Comparison of ENCODE assay signal across 27 mouse cellular contexts in the genomic region with DNA sequence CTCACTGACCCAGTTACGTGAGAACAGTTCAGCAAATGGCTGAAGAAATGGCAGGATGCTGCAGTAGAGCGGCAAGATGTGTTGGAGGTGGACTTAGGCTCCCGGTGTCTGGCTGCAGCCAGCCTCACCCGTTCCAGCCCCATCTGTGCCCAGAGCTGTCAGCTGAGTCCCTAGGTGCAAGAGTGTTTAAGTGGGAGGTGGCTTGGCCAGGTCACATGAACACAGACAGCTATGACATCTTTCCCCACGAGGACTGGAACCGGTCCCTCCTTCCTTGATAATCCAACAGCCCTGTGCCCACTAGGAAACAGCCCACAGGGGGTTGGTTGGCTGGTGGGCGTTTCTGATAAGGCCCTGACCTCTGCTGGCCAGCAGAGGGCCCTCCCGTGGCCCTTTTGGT. TPM values are rescaled to one million over a fixed set of nuclear protein-coding genes. Genes with fewer than 3 reads are reported as not detected.
DNase-seq lines count a peak whose midpoint lies in the region; ATAC-seq and TF ChIP-seq lines count a peak whose summit lies in the region.
"Had no signal": no experiment of that assay in that cellular context is flagged by ENCODE, and none has a peak within 500 bp of the region (broad histone marks: within the 10 kb centered on the region; RNA-seq: fewer than 3 reads in every experiment).

No protein-coding gene starts in this region.

- H3K4me3 ChIP-seq in forebrain, postnatal 0 days (ENCODE audit: low read depth, low read length) = no peak overlapping the region
- no peak overlapping the region for H3K4me3 ChIP-seq in forebrain, embryonic 16.5 days (replicated peaks; ENCODE audit: low read length)
- H3K4me3 ChIP-seq in kidney, postnatal 0 days (replicated peaks; ENCODE audit: low read depth, low read length) = no peak overlapping the region
- no peak overlapping the region for H3K4me3 ChIP-seq in ES-Bruce4 (ENCODE audit: low read depth, low read length)
- no peak overlapping the region for H3K4me3 ChIP-seq in embryonic facial prominence, embryonic 15.5 days (replicated peaks)
- H3K4me3 ChIP-seq: embryonic facial prominence, embryonic 13.5 days; forebrain, embryonic 13.5 days; heart, embryonic 12.5 days; hindbrain, embryonic 12.5 days; limb, embryonic 10.5 days; midbrain, embryonic 13.5 days; myocyte; neural tube, embryonic 13.5 days had no signal

- no peak overlapping the region for H3K4me2 ChIP-seq in forebrain, postnatal 0 days (ENCODE audit: low read depth)
- H3K4me2 ChIP-seq in forebrain, embryonic 16.5 days (ENCODE audit: low read length) = no peak overlapping the region
- no peak overlapping the region for H3K4me2 ChIP-seq in kidney, postnatal 0 days (ENCODE audit: low read length)
- no peak overlapping the region for H3K4me2 ChIP-seq in embryonic facial prominence, embryonic 15.5 days (replicated peaks)
- H3K4me2 ChIP-seq: embryonic facial prominence, embryonic 13.5 days; forebrain, embryonic 13.5 days; heart, embryonic 12.5 days; hindbrain, embryonic 12.5 days; midbrain, embryonic 13.5 days; neural tube, embryonic 13.5 days had no signal

- 0 out of 2 replicates have a peak, but pooled peaks have one; percentile 9 for TF ChIP-seq CTCF in forebrain, postnatal 0 days (IDR thresholded peaks at IDR 0.05; ENCODE audit: low read depth)
- TF ChIP-seq CTCF in kidney, postnatal 0 days (IDR thresholded peaks at IDR 0.05; ENCODE audit: low read depth) = no peak; the same call in 1 of the 2 replicates
- peak; percentile 44 for TF ChIP-seq CTCF in ES-Bruce4 (IDR thresholded peaks at IDR 0.05; ENCODE audit: low read depth, low read length)

- H3K27ac ChIP-seq in forebrain, postnatal 0 days (ENCODE audit: low read depth, low read length) = no peak overlapping the region
- H3K27ac ChIP-seq in forebrain, embryonic 16.5 days (ENCODE audit: low read length) = no peak overlapping the region
- no peak overlapping the region for H3K27ac ChIP-seq in kidney, postnatal 0 days
- no peak overlapping the region for H3K27ac ChIP-seq in ES-Bruce4 (ENCODE audit: insufficient read depth, low read length)
- no peak overlapping the region for H3K27ac ChIP-seq in embryonic facial prominence, embryonic 15.5 days (replicated peaks)
- H3K27ac ChIP-seq: embryonic facial prominence, embryonic 13.5 days; forebrain, embryonic 13.5 days; hindbrain, embryonic 12.5 days; midbrain, embryonic 13.5 days; neural tube, embryonic 13.5 days had no signal

- H3K27me3 ChIP-seq in forebrain, postnatal 0 days (ENCODE audit: insufficient read depth, low read length) = no peaks in the 10 kb centered on the region
- H3K27me3 ChIP-seq in forebrain, embryonic 16.5 days (replicated peaks; ENCODE audit: control insufficient read depth, insufficient read depth, low read length) = no peaks in the 10 kb centered on the region
- H3K27me3 ChIP-seq in kidney, postnatal 0 days (ENCODE audit: insufficient read depth, low read length) = no peaks in the 10 kb centered on the region
- no peaks in the 10 kb centered on the region for H3K27me3 ChIP-seq in ES-Bruce4 (ENCODE audit: control insufficient read depth, insufficient read depth, low read length, poor library complexity, severe bottlenecking)
- 0 out of 2 replicates have a peak, but pooled peaks cover 2% of the 10 kb centered on the region for H3K27me3 ChIP-seq in embryonic facial prominence, embryonic 15.5 days
- H3K27me3 ChIP-seq: embryonic facial prominence, embryonic 13.5 days; hindbrain, embryonic 12.5 days; midbrain, embryonic 13.5 days; neural tube, embryonic 13.5 days had no signal

- TF ChIP-seq POLR2A in ES-Bruce4 (IDR thresholded peaks at IDR 0.05; ENCODE audit: insufficient read depth, low read length) = no peak

- no peak overlapping the region for H3K9ac ChIP-seq in forebrain, postnatal 0 days
- no peak overlapping the region for H3K9ac ChIP-seq in forebrain, embryonic 16.5 days (replicated peaks; ENCODE audit: low read depth, low read length)
- no peak overlapping the region for H3K9ac ChIP-seq in kidney, postnatal 0 days (ENCODE audit: low read depth, low read length)
- no peak overlapping the region for H3K9ac ChIP-seq in ES-Bruce4 (ENCODE audit: low read depth, poor library complexity, severe bottlenecking)
- no peak overlapping the region for H3K9ac ChIP-seq in embryonic facial prominence, embryonic 15.5 days
- H3K9ac ChIP-seq: embryonic facial prominence, embryonic 13.5 days; forebrain, embryonic 13.5 days; heart, embryonic 12.5 days; hindbrain, embryonic 12.5 days; midbrain, embryonic 13.5 days; neural tube, embryonic 13.5 days had no signal

- no peaks in the 10 kb centered on the region for H3K9me3 ChIP-seq in forebrain, postnatal 0 days (ENCODE audit: low read length)
- no peaks in the 10 kb centered on the region for H3K9me3 ChIP-seq in forebrain, embryonic 16.5 days (ENCODE audit: control insufficient read depth, low read length)
- no peaks in the 10 kb centered on the region for H3K9me3 ChIP-seq in kidney, postnatal 0 days (replicated peaks; ENCODE audit: low read length)
- no peaks in the 10 kb centered on the region for H3K9me3 ChIP-seq in ES-Bruce4 (replicated peaks; ENCODE audit: control insufficient read depth, insufficient read depth, low read length, poor library complexity, severe bottlenecking)
- H3K9me3 ChIP-seq in embryonic facial prominence, embryonic 15.5 days (replicated peaks) = no peaks in the 10 kb centered on the region
- H3K9me3 ChIP-seq: embryonic facial prominence, embryonic 13.5 days; forebrain, embryonic 13.5 days; hindbrain, embryonic 12.5 days; limb, embryonic 10.5 days; midbrain, embryonic 13.5 days; neural tube, embryonic 13.5 days had no signal

- WGBS in forebrain, postnatal 0 days = 65% methylated on average over 8 of the region's 8 CpGs
- WGBS in forebrain, embryonic 16.5 days = 60% methylated on average over 8 of the region's 8 CpGs
- WGBS in kidney, postnatal 0 days = 40% methylated on average over 8 of the region's 8 CpGs
- WGBS in embryonic facial prominence, embryonic 15.5 days = 53% methylated on average over 8 of the region's 8 CpGs

- H3K4me1 ChIP-seq in forebrain, postnatal 0 days (ENCODE audit: insufficient read depth) = no peaks in the 10 kb centered on the region
- no peaks in the 10 kb centered on the region for H3K4me1 ChIP-seq in forebrain, embryonic 16.5 days (replicated peaks; ENCODE audit: control insufficient read depth, insufficient read depth, low read length)
- H3K4me1 ChIP-seq in kidney, postnatal 0 days (replicated peaks; ENCODE audit: insufficient read depth, low read length) = no peaks in the 10 kb centered on the region
- H3K4me1 ChIP-seq in ES-Bruce4 (ENCODE audit: control insufficient read depth, insufficient read depth, low read length) = peaks cover 6% of the 10 kb centered on the region
- no peaks in the 10 kb centered on the region for H3K4me1 ChIP-seq in embryonic facial prominence, embryonic 15.5 days
- H3K4me1 ChIP-seq: embryonic facial prominence, embryonic 13.5 days; forebrain, embryonic 13.5 days; heart, embryonic 12.5 days; neural tube, embryonic 13.5 days had no signal

- ATAC-seq in forebrain, postnatal 0 days = no peak
- ATAC-seq in forebrain, embryonic 16.5 days = no peak
- peak; percentile 72 for ATAC-seq in kidney, postnatal 0 days (replicated peaks; ENCODE audit: low FRiP score, low read depth)
- 0 out of 2 replicates have a peak, but pooled peaks have one; percentile 62 for ATAC-seq in embryonic facial prominence, embryonic 15.5 days (ENCODE audit: insufficient number of reproducible peaks, low FRiP score, low TSS enrichment, low read depth)
- ATAC-seq: forebrain, embryonic 13.5 days; midbrain, embryonic 13.5 days had no signal

- no peaks in the 10 kb centered on the region for H3K36me3 ChIP-seq in forebrain, postnatal 0 days (ENCODE audit: insufficient read depth)
- no peaks in the 10 kb centered on the region for H3K36me3 ChIP-seq in forebrain, embryonic 16.5 days (ENCODE audit: control insufficient read depth, insufficient read depth)
- H3K36me3 ChIP-seq in kidney, postnatal 0 days (ENCODE audit: insufficient read depth, low read length) = no peaks in the 10 kb centered on the region
- no peaks in the 10 kb centered on the region for H3K36me3 ChIP-seq in ES-Bruce4 (ENCODE audit: control insufficient read depth, insufficient read depth, low read length, poor library complexity, severe bottlenecking)
- H3K36me3 ChIP-seq in embryonic facial prominence, embryonic 15.5 days = no peaks in the 10 kb centered on the region
- H3K36me3 ChIP-seq: embryonic facial prominence, embryonic 13.5 days; heart, embryonic 12.5 days; hindbrain, embryonic 12.5 days; limb, embryonic 10.5 days; midbrain, embryonic 13.5 days; neural tube, embryonic 13.5 days had no signal

- no peak for TF ChIP-seq EP300 in ES-Bruce4 (IDR thresholded peaks at IDR 0.05; ENCODE audit: insufficient read depth, low read depth, low read length)

- no peak for DNase-seq in forebrain, postnatal 0 days
- DNase-seq in kidney, postnatal 0 days (ENCODE audit: low spot score) = no peak
- no peak for DNase-seq in kidney, postnatal 36 days
- no peak for DNase-seq in ovary, postnatal 14 days (ENCODE audit: low spot score)
- DNase-seq in urinary bladder, postnatal 4 days (ENCODE audit: low spot score in 2 of 2) = no peak
- DNase-seq: cerebellum, adult 11-12 months; cerebellum, postnatal 14 days; gastrocnemius, postnatal 10 days; heart, adult 18-20 months; heart, postnatal 10 days; kidney, adult 8-10 months; lung, adult 2 months; lung, postnatal 14 days; thymus, postnatal 14 days had no signal

RNA-seq across cellular contexts. Expression of a gene that starts 6.8 kb away (rescaled TPM):
- total RNA-seq in forebrain, postnatal 0 days (2014; rRNA removed) = 13.1 and 14.5 TPM in 2 replicates
- polyA plus RNA-seq in forebrain, postnatal 0 days (2015; fragmentation: Nextera tagmentation; extraction: Ambion mirVana) = 3.2 and 5.5 TPM in 2 replicates
- polyA plus RNA-seq in forebrain, embryonic 16.5 days (2015; fragmentation: Nextera tagmentation; extraction: Ambion mirVana) = 3.0 and 4.0 TPM in 2 replicates
- polyA plus RNA-seq in kidney, postnatal 0 days (2015; fragmentation: Nextera tagmentation; extraction: Ambion mirVana) = 1.1 and 1.3 TPM in 2 replicates
- polyA plus RNA-seq in ES-Bruce4 (2011; ENCODE audit: insufficient read depth, insufficient read length, low read depth, missing spikeins) = 0.49 and 0.63 TPM in 2 replicates
- polyA plus RNA-seq in embryonic facial prominence, embryonic 15.5 days (2015; fragmentation: Nextera tagmentation; extraction: Ambion mirVana) = 0.72 and 0.85 TPM in 2 replicates
- total RNA-seq: liver, adult 2 months; megakaryocyte progenitor cell, adult 5-6 weeks had no signal
- polyA plus RNA-seq: liver, adult 2 months; myocyte had no signal

RNA-seq across cellular contexts. Expression of a gene that starts 28.3 kb away (rescaled TPM):
- 84.7 and 99.1 TPM in 2 replicates for total RNA-seq in forebrain, postnatal 0 days (2014; rRNA removed)
- 122 and 123 TPM in 2 replicates for polyA plus RNA-seq in forebrain, postnatal 0 days (2015; fragmentation: Nextera tagmentation; extraction: Ambion mirVana)
- 107 and 113 TPM in 2 replicates for polyA plus RNA-seq in forebrain, embryonic 16.5 days (2015; fragmentation: Nextera tagmentation; extraction: Ambion mirVana)
- 131 and 136 TPM in 2 replicates for polyA plus RNA-seq in kidney, postnatal 0 days (2015; fragmentation: Nextera tagmentation; extraction: Ambion mirVana)
- polyA plus RNA-seq in ES-Bruce4 (2011; ENCODE audit: insufficient read depth, insufficient read length, low read depth, missing spikeins) = 933 and 989 TPM in 2 replicates
- 185 and 195 TPM in 2 replicates for polyA plus RNA-seq in embryonic facial prominence, embryonic 15.5 days (2015; fragmentation: Nextera tagmentation; extraction: Ambion mirVana)

RNA-seq across cellular contexts. Expression of a gene that starts 37.5 kb away (rescaled TPM):
- 35.0 and 70.3 TPM in 2 replicates for total RNA-seq in forebrain, postnatal 0 days (2014; rRNA removed)
- polyA plus RNA-seq in forebrain, postnatal 0 days (2015; fragmentation: Nextera tagmentation; extraction: Ambion mirVana) = 85.2 and 92.8 TPM in 2 replicates
- polyA plus RNA-seq in forebrain, embryonic 16.5 days (2015; fragmentation: Nextera tagmentation; extraction: Ambion mirVana) = 31.9 and 49.8 TPM in 2 replicates
- polyA plus RNA-seq in kidney, postnatal 0 days (2015; fragmentation: Nextera tagmentation; extraction: Ambion mirVana) = 34.5 and 35.6 TPM in 2 replicates
- polyA plus RNA-seq in ES-Bruce4 (2011; ENCODE audit: insufficient read depth, insufficient read length, low read depth, missing spikeins) = 14.4 and 16.8 TPM in 2 replicates
- 32.5 and 35.3 TPM in 2 replicates for polyA plus RNA-seq in embryonic facial prominence, embryonic 15.5 days (2015; fragmentation: Nextera tagmentation; extraction: Ambion mirVana)

Comparison
In these comparisons a context has a peak if more than half of its experiments do, and no peak if none do; other contexts are left out.
1. ATAC-seq: peak in kidney, postnatal 0 days (single experiment) and embryonic facial prominence, embryonic 15.5 days (single experiment); none in forebrain, postnatal 0 days (single experiment) and forebrain, embryonic 16.5 days (single experiment).